8 mouse cellular contexts compared by ENCODE assay signal in genomic region chr2:104712486-104712809, GRCm38 (mm10). TPM values are rescaled to one million over a fixed set of nuclear protein-coding genes. Genes with fewer than 3 reads are reported as not detected.
DNase-seq lines count a peak whose midpoint lies in the region; ATAC-seq and TF ChIP-seq lines count a peak whose summit lies in the region.

No protein-coding gene starts in this region.

- peak overlapping the region; percentile 88 for H3K4me3 ChIP-seq in heart, embryonic 15.5 days
- H3K4me3 ChIP-seq in bone marrow, adult 2 months (replicated peaks; ENCODE audit: control insufficient read depth, low read depth, low read length) = peak overlapping the region; percentile 55
- peak overlapping the region; percentile 74 for H3K4me3 ChIP-seq in hindbrain, embryonic 12.5 days
- peak overlapping the region; percentile 91 for H3K4me3 ChIP-seq in midbrain, embryonic 10.5 days

- H3K27me3 ChIP-seq in heart, embryonic 15.5 days = peaks cover 3% of the 10 kb centered on the region; the same call in 1 of the 2 replicates
- peaks cover 6% of the 10 kb centered on the region; the same call in 1 of the 2 replicates for H3K27me3 ChIP-seq in hindbrain, embryonic 12.5 days
- peaks cover 9% of the 10 kb centered on the region; the same call in 1 of the 2 replicates for H3K27me3 ChIP-seq in midbrain, embryonic 10.5 days (ENCODE audit: low read depth, poor library complexity, severe bottlenecking)

- intact Hi-C loops in heart, postnatal 10 days (cut with DNase I) = no loop called here

- no peak for TF ChIP-seq POLR2A in bone marrow, adult 2 months (IDR thresholded peaks at IDR 0.05; ENCODE audit: borderline replicate concordance, control insufficient read depth, low read depth, low read length)

- peak overlapping the region; percentile 79 for H3K9ac ChIP-seq in heart, embryonic 15.5 days
- H3K9ac ChIP-seq in hindbrain, embryonic 12.5 days = peak overlapping the region; percentile 83

- peaks cover 19% of the 10 kb centered on the region for H3K4me1 ChIP-seq in heart, embryonic 15.5 days (replicated peaks)
- H3K4me1 ChIP-seq in bone marrow, adult 2 months (ENCODE audit: control insufficient read depth, insufficient read depth, low read length) = no peaks in the 10 kb centered on the region
- peaks cover 19% of the 10 kb centered on the region for H3K4me1 ChIP-seq in hindbrain, embryonic 12.5 days
- peaks cover 38% of the 10 kb centered on the region for H3K4me1 ChIP-seq in midbrain, embryonic 10.5 days

- peak overlapping the region; percentile 87 for H3K4me2 ChIP-seq in heart, embryonic 15.5 days
- H3K4me2 ChIP-seq in hindbrain, embryonic 12.5 days (replicated peaks) = peak overlapping the region; percentile 63

- no peaks in the 10 kb centered on the region for H3K9me3 ChIP-seq in heart, embryonic 15.5 days (replicated peaks)
- no peaks in the 10 kb centered on the region for H3K9me3 ChIP-seq in hindbrain, embryonic 12.5 days (replicated peaks)
- no peaks in the 10 kb centered on the region for H3K9me3 ChIP-seq in midbrain, embryonic 10.5 days (replicated peaks)

- H3K36me3 ChIP-seq in heart, embryonic 15.5 days = no peaks in the 10 kb centered on the region
- no peaks in the 10 kb centered on the region for H3K36me3 ChIP-seq in hindbrain, embryonic 12.5 days
- peaks cover 10% of the 10 kb centered on the region; the same call in 1 of the 2 replicates for H3K36me3 ChIP-seq in midbrain, embryonic 10.5 days

- peak overlapping the region; percentile 77 for H3K27ac ChIP-seq in heart, embryonic 15.5 days
- no peak overlapping the region for H3K27ac ChIP-seq in bone marrow, adult 2 months (ENCODE audit: control insufficient read depth, insufficient read depth, low read depth, low read length, poor library complexity)
- H3K27ac ChIP-seq in hindbrain, embryonic 12.5 days = peak overlapping the region; percentile 91
- H3K27ac ChIP-seq in midbrain, embryonic 10.5 days (replicated peaks) = peak overlapping the region; percentile 98

- WGBS in heart, embryonic 15.5 days = under 1% methylated on average over 7 of the region's 7 CpGs
- WGBS in bone marrow, adult 2 months = 4% methylated on average over 7 of the region's 7 CpGs
- 4% methylated on average over 7 of the region's 7 CpGs for WGBS in hindbrain, embryonic 12.5 days
- 6% methylated on average over 7 of the region's 7 CpGs for WGBS in midbrain, embryonic 10.5 days

- no peak for DNase-seq in heart, postnatal 10 days
- no peak for DNase-seq in midbrain, embryonic 10.5 days (ENCODE audit: low spot score)
- DNase-seq in cerebellum, postnatal 25 days = no peak
- no peak for DNase-seq in layer of hippocampus, postnatal 36 days

- ATAC-seq in heart, embryonic 15.5 days (replicated peaks; ENCODE audit: insufficient number of reproducible peaks, insufficient read depth, low FRiP score, low read depth) = no peak
- peak; percentile 26 for ATAC-seq in hindbrain, embryonic 12.5 days (ENCODE audit: low FRiP score)
- ATAC-seq in erythroid progenitor cell, adult 5-6 weeks (replicated peaks; ENCODE audit: low FRiP score, poor library complexity, severe bottlenecking) = no peak

- TF ChIP-seq CTCF in bone marrow, adult 2 months (IDR thresholded peaks at IDR 0.05; ENCODE audit: control insufficient read depth, insufficient read depth, low read length) = no peak

RNA-seq across cellular contexts. Expression of gene Tcp11l1, which starts 0.5 kb away (rescaled TPM):
- 27.9 and 28.2 TPM in 2 replicates for polyA plus RNA-seq in heart, embryonic 15.5 days (2015; fragmentation: Nextera tagmentation; extraction: Ambion mirVana)
- total RNA-seq in heart, postnatal 10 days (2021) = 1 to 10 TPM; 6.2 to 8.5 TPM
- 2.7 and 3.9 TPM in 2 replicates for polyA plus RNA-seq in bone marrow, adult 2 months (2011; ENCODE audit: insufficient read depth, insufficient read length, low replicate concordance, missing spikeins)
- polyA plus RNA-seq in hindbrain, embryonic 12.5 days (2016; fragmentation: Nextera tagmentation; extraction: Ambion mirVana) = 69.0 and 76.1 TPM in 2 replicates
- 58.3 and 58.7 TPM in 2 replicates for polyA plus RNA-seq in midbrain, embryonic 10.5 days (2016; fragmentation: Nextera tagmentation; extraction: Ambion mirVana)
- total RNA-seq in erythroid progenitor cell, adult 5-6 weeks (2015; ENCODE audit: low replicate concordance) = 3.6 TPM in 1 of 2 replicates, not detected in the other
- not detected in 2 replicates for total RNA-seq in erythroid progenitor cell, adult 5-6 weeks (2017; ENCODE audit: low replicate concordance)
- total RNA-seq in layer of hippocampus, postnatal 36 days (2021) = 10 to 100 TPM; 40.8 to 44.0 TPM

RNA-seq across cellular contexts. Expression of gene Pin1rt1, which starts 3.7 kb away (rescaled TPM):
- not detected in 2 replicates for polyA plus RNA-seq in heart, embryonic 15.5 days (2015; fragmentation: Nextera tagmentation; extraction: Ambion mirVana)
- total RNA-seq in heart, postnatal 10 days (2021) = not detected
- not detected in 2 replicates for polyA plus RNA-seq in bone marrow, adult 2 months (2011; ENCODE audit: insufficient read depth, insufficient read length, low replicate concordance, missing spikeins)
- polyA plus RNA-seq in hindbrain, embryonic 12.5 days (2016; fragmentation: Nextera tagmentation; extraction: Ambion mirVana) = 0.18 TPM in 1 of 2 replicates, not detected in the other
- polyA plus RNA-seq in midbrain, embryonic 10.5 days (2016; fragmentation: Nextera tagmentation; extraction: Ambion mirVana) = not detected in 2 replicates
- not detected in 2 replicates for total RNA-seq in erythroid progenitor cell, adult 5-6 weeks (2015; ENCODE audit: low replicate concordance)
- not detected in 2 replicates for total RNA-seq in erythroid progenitor cell, adult 5-6 weeks (2017; ENCODE audit: low replicate concordance)
- total RNA-seq in layer of hippocampus, postnatal 36 days (2021) = not detected

RNA-seq across cellular contexts. Expression of gene Depdc7, which starts 30.2 kb away (rescaled TPM):
- 4.7 and 4.8 TPM in 2 replicates for polyA plus RNA-seq in heart, embryonic 15.5 days (2015; fragmentation: Nextera tagmentation; extraction: Ambion mirVana)
- total RNA-seq in heart, postnatal 10 days (2021) = 1 to 10 TPM in 1 of 2 experiments, under 1 TPM in 1; 0.89 to 1.5 TPM
- polyA plus RNA-seq in bone marrow, adult 2 months (2011; ENCODE audit: insufficient read depth, insufficient read length, low replicate concordance, missing spikeins) = 1.7 TPM in 1 of 2 replicates, not detected in the other
- 2.6 and 2.8 TPM in 2 replicates for polyA plus RNA-seq in hindbrain, embryonic 12.5 days (2016; fragmentation: Nextera tagmentation; extraction: Ambion mirVana)
- 3.5 TPM in 2 replicates for polyA plus RNA-seq in midbrain, embryonic 10.5 days (2016; fragmentation: Nextera tagmentation; extraction: Ambion mirVana)
- not detected in 2 replicates for total RNA-seq in erythroid progenitor cell, adult 5-6 weeks (2015; ENCODE audit: low replicate concordance)
- 0.98 TPM in 1 of 2 replicates, not detected in the other for total RNA-seq in erythroid progenitor cell, adult 5-6 weeks (2017; ENCODE audit: low replicate concordance)
- 1 to 10 TPM; 1.9 to 2.2 TPM for total RNA-seq in layer of hippocampus, postnatal 36 days (2021)
